Comparison of ENCODE assay signal across 11 mouse cellular contexts in genomic region chr16:34030379-34030778, GRCm38 (mm10).
A peak's percentile ranks its signal among the peaks of the same experiment; 100 is the strongest.
DNase-seq lines count a peak whose midpoint lies in the region; ATAC-seq and TF ChIP-seq lines count a peak whose summit lies in the region.
"Had no signal": no experiment of that assay in that cellular context is flagged by ENCODE, and none has a peak within 500 bp of the region (broad histone marks: within the 10 kb centered on the region; RNA-seq: fewer than 3 reads in every experiment).

No protein-coding gene starts in this region.

- no peaks in the 10 kb centered on the region for H3K27me3 ChIP-seq in heart, embryonic 15.5 days
- H3K27me3 ChIP-seq in liver, postnatal 0 days (ENCODE audit: insufficient read depth, low read length), result no peaks in the 10 kb centered on the region

- H3K27ac ChIP-seq in heart, embryonic 15.5 days, result peak overlapping the region; percentile 50
- H3K27ac ChIP-seq in liver, postnatal 0 days (ENCODE audit: low read depth), result peak overlapping the region; percentile 75
- H3K27ac ChIP-seq: macrophage had no signal

- no peak for TF ChIP-seq EP300 in liver, postnatal 0 days (IDR thresholded peaks at IDR 0.05; ENCODE audit: low read depth)

- 54% methylated on average over 4 of the region's 4 CpGs for WGBS in heart, embryonic 15.5 days
- 72% methylated on average over 4 of the region's 4 CpGs for WGBS in liver, postnatal 0 days (ENCODE audit: insufficient replicate concordance)

- no peak for ATAC-seq in heart, embryonic 15.5 days (replicated peaks; ENCODE audit: insufficient number of reproducible peaks, insufficient read depth, low FRiP score, low read depth)
- no peak for ATAC-seq in liver, postnatal 0 days

- no peak for DNase-seq in heart, postnatal 36 days
- DNase-seq in ES-CJ7 (ENCODE audit: low read depth, low spot score), result peak; percentile 21
- peak; percentile 13 for DNase-seq in R1 (ENCODE audit: low read depth, low spot score)
- no peak for DNase-seq in liver, postnatal 0 days
- DNase-seq in thymus, postnatal 36 days, result no peak
- DNase-seq in thymus, postnatal 4 days, result no peak
- no peak for DNase-seq in cerebellum, postnatal 4 days (ENCODE audit: low spot score in 2 of 2)
- DNase-seq: gastrocnemius, postnatal 36 days; thymus, adult 18-20 months had no signal

- intact Hi-C loops in heart, postnatal 36 days (cut with DNase I), result no loop called here

- peaks cover 31% of the 10 kb centered on the region for H3K4me1 ChIP-seq in heart, embryonic 15.5 days (replicated peaks)
- H3K4me1 ChIP-seq in liver, postnatal 0 days (ENCODE audit: insufficient read depth), result peaks cover 36% of the 10 kb centered on the region

- no peak overlapping the region for H3K4me3 ChIP-seq in heart, embryonic 15.5 days
- H3K4me3 ChIP-seq in liver, postnatal 0 days (ENCODE audit: low read depth, low read length), result no peak overlapping the region

- H3K4me2 ChIP-seq in heart, embryonic 15.5 days, result no peak overlapping the region
- H3K4me2 ChIP-seq in liver, postnatal 0 days (ENCODE audit: low read depth, low read length), result no peak overlapping the region; the same call in 1 of the 2 replicates

- no peak for TF ChIP-seq CTCF in liver, postnatal 0 days (IDR thresholded peaks at IDR 0.05; ENCODE audit: low read depth)

- no peaks in the 10 kb centered on the region for H3K9me3 ChIP-seq in heart, embryonic 15.5 days (replicated peaks)
- no peaks in the 10 kb centered on the region for H3K9me3 ChIP-seq in liver, postnatal 0 days (ENCODE audit: low read length)

- no peak overlapping the region for H3K9ac ChIP-seq in heart, embryonic 15.5 days
- H3K9ac ChIP-seq in liver, postnatal 0 days (replicated peaks), result no peak overlapping the region

- H3K36me3 ChIP-seq in heart, embryonic 15.5 days, result peaks cover 48% of the 10 kb centered on the region
- H3K36me3 ChIP-seq in liver, postnatal 0 days (replicated peaks; ENCODE audit: insufficient read depth, low read length), result peaks cover 16% of the 10 kb centered on the region; the same call in 1 of the 2 replicates

Comparison
In these comparisons a context has a peak if more than half of its experiments do, and no peak if none do; other contexts are left out.
1. DNase-seq: peak in ES-CJ7 (single experiment) and R1 (single experiment); none in heart, postnatal 36 days (0 of 2), liver, postnatal 0 days (single experiment), thymus, postnatal 36 days (0 of 2), thymus, postnatal 4 days (single experiment) and cerebellum, postnatal 4 days (0 of 2).